9 mouse cellular contexts compared by ENCODE assay signal in the genomic region with DNA sequence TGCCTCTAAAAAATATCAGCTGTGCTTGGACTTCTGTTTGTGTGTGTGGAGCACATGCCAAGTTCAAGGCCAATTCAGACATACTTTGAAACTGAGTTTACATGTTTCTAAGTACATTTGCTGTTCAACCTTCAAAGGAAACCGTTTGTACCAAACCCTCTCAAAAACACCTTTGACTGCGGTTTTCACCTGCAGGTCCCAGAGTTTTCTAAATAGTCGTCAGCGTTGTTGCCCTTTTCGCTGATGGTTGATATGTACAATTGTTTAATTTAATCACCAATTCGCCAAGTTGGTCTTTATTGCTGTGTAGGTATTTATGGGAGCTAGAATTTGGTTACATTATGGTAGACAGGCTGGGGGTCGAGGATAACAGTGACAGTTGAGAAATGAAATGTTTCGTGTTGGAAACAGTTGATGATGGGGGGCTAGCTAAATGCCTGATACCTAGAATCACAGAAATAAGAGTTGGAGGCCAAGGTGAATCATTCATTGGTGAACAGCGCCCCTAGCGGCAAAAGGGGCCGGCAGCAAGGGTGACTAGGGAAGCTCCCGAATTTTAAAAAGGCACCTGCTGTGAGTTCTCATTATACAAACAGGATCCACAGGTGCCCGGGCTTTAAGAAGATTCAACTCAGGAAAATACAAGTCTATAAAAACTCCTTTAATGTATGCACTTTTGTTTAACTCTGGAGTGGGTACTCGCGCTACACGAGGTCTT. TPM values are rescaled to one million over a fixed set of nuclear protein-coding genes. Genes with fewer than 3 reads are reported as not detected.
DNase-seq lines count a peak whose midpoint lies in the region; ATAC-seq lines count a peak whose summit lies in the region.
"Had no signal": no experiment of that assay in that cellular context is flagged by ENCODE, and none has a peak within 500 bp of the region (broad histone marks: within the 10 kb centered on the region; RNA-seq: fewer than 3 reads in every experiment).

No protein-coding gene starts in this region.

- peak overlapping the region; percentile 98 for H3K4me2 ChIP-seq in forebrain, embryonic 15.5 days (replicated peaks)
- H3K4me2 ChIP-seq in liver, embryonic 12.5 days = peak overlapping the region; percentile 60

- H3K4me3 ChIP-seq in forebrain, embryonic 15.5 days = peak overlapping the region; percentile 65
- H3K4me3 ChIP-seq in liver, embryonic 12.5 days = peak overlapping the region; percentile 53

- peak; percentile 67 for DNase-seq in ES-CJ7 (ENCODE audit: low read depth, low spot score)
- DNase-seq in cerebellum, adult 11-12 months = peak; percentile 22
- peak; percentile 84 to 92 for DNase-seq in heart, postnatal 10 days
- peak; percentile 73 to 92 for DNase-seq in kidney, postnatal 36 days
- DNase-seq in neural tube, embryonic 10.5 days (ENCODE audit: extremely low spot score, low spot score) = peak; percentile 88
- DNase-seq in testis, postnatal 10 days (ENCODE audit: low spot score) = peak; percentile 94

- H3K4me1 ChIP-seq in forebrain, embryonic 15.5 days = peaks cover 20% of the 10 kb centered on the region
- H3K4me1 ChIP-seq in liver, embryonic 12.5 days = no peaks in the 10 kb centered on the region

- H3K27me3 ChIP-seq in forebrain, embryonic 15.5 days = no peaks in the 10 kb centered on the region
- peaks cover 33% of the 10 kb centered on the region for H3K27me3 ChIP-seq in liver, embryonic 12.5 days (replicated peaks)

- ATAC-seq in forebrain, embryonic 15.5 days (replicated peaks) = no peak; the same call in 1 of the 2 replicates
- no peak for ATAC-seq in liver, embryonic 12.5 days

- H3K36me3 ChIP-seq in forebrain, embryonic 15.5 days = no peaks in the 10 kb centered on the region
- H3K36me3 ChIP-seq in liver, embryonic 12.5 days = no peaks in the 10 kb centered on the region

- H3K9ac ChIP-seq in forebrain, embryonic 15.5 days (replicated peaks) = no peak overlapping the region
- no peak overlapping the region for H3K9ac ChIP-seq in liver, embryonic 12.5 days

- H3K9me3 ChIP-seq in forebrain, embryonic 15.5 days = no peaks in the 10 kb centered on the region
- no peaks in the 10 kb centered on the region for H3K9me3 ChIP-seq in liver, embryonic 12.5 days (replicated peaks)

- 31% methylated on average over 16 of the region's 16 CpGs for WGBS in forebrain, embryonic 15.5 days
- WGBS in liver, embryonic 12.5 days (ENCODE audit: insufficient replicate concordance) = 23% methylated on average over 16 of the region's 16 CpGs

- intact Hi-C loops in heart, postnatal 10 days (cut with DNase I) = loop anchor here (1.0 to 5.0 kb wide), 3 partner anchors 196 to 367 kb away; no protein-coding TSS in a partner anchor

- no peak overlapping the region for H3K27ac ChIP-seq in forebrain, embryonic 15.5 days (replicated peaks)
- H3K27ac ChIP-seq in liver, embryonic 12.5 days = no peak overlapping the region

RNA-seq across cellular contexts. Expression of gene Adam12, which starts 8.3 kb away (rescaled TPM):
- polyA plus RNA-seq in forebrain, embryonic 15.5 days (2015; fragmentation: Nextera tagmentation; extraction: Ambion mirVana) = 2.3 and 2.8 TPM in 2 replicates
- total RNA-seq in heart, postnatal 10 days (2021) = 10 to 100 TPM in 1 of 2 experiments, 1 to 10 TPM in 1; 8.1 to 14.0 TPM
- polyA plus RNA-seq in liver, embryonic 12.5 days (2016; fragmentation: Nextera tagmentation; extraction: Ambion mirVana) = 6.4 and 6.5 TPM in 2 replicates
- total RNA-seq: MEL had no signal

Comparison
In these comparisons a context has a peak if more than half of its experiments do, and no peak if none do; other contexts are left out.
1. DNase-seq: peak in every context shown above with its lines; median percentile 94 in testis, postnatal 10 days; 88 in heart, postnatal 10 days; 88 in neural tube, embryonic 10.5 days; 82 in kidney, postnatal 36 days; 67 in ES-CJ7; 22 in cerebellum, adult 11-12 months.